Mouse (Mus musculus) G1E (cell line): Measurements from ENCODE around the gene Zbed4.

Source experiments
- CTCF ChIP-seq: IDR thresholded peaks from 2 replicates; pipeline ENCODE4 v1.5.1; 2012; ENCODE audit warnings: low read depth, low read length, inconsistent platforms, mixed read lengths
- GATA1 ChIP-seq: IDR thresholded peaks from 2 replicates; pipeline ENCODE4 v1.6.1; 2012; ENCODE audit warnings: borderline replicate concordance, low read length, inconsistent platforms, mixed read lengths
- POLR2AphosphoS5 ChIP-seq: IDR thresholded peaks from 2 replicates; pipeline ENCODE4 v1.6.1; 2012; ENCODE audit warnings: low read depth, low read length, inconsistent platforms; ENCODE audit not compliant: insufficient replicate concordance
- TAL1 ChIP-seq: conservative IDR thresholded peaks from 2 replicates; pipeline ENCODE4 v1.6.1; 2012; ENCODE audit warnings: low read depth, low read length, inconsistent platforms, mixed read lengths

DNA sequence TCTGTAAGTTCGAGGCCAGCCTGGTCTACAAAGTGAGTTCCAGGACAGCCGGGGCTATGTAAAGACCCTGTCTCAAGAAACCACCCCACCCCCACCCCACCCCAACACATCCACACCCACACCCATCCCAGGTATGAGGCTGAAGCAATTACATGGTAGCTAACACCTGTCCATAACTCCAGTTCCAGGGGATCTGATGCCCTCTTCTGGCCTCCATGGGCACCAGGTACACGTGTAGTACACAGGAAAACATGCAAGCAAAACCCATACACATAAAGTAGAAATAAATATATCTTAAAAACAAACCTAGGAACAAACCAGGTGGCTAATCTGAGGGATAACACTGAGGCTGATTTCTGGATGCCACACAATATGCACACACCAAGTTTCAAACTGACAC lies 61.8 kb downstream of the Zbed4 start:
- TF ChIP-seq TAL1 = no peak
- no peak for TF ChIP-seq CTCF
- no peak for TF ChIP-seq POLR2AphosphoS5
- TF ChIP-seq GATA1 = no peak
